Mouse (Mus musculus) ES-Bruce4 (cell line): ENCODE results near the gene Tsr1. TPM values are rescaled to one million over a fixed set of nuclear protein-coding genes. Genes with fewer than 3 reads are reported as not detected.

Experiments
- H3K27ac ChIP-seq: 2 replicates; pipeline ENCODE4 v1.5.1; 2012; ENCODE audit warnings: low read length, inconsistent platforms; ENCODE audit not compliant: insufficient read depth
- H3K27me3 ChIP-seq: 2 replicates; pipeline ENCODE4 v1.6.1; 2012; ENCODE audit warnings: mild to moderate bottlenecking, low read length, inconsistent platforms; ENCODE audit not compliant: control insufficient read depth, poor library complexity, insufficient read depth, severe bottlenecking
- H3K36me3 ChIP-seq: 2 replicates; pipeline ENCODE4 v1.6.1; 2012; ENCODE audit warnings: inconsistent platforms, mild to moderate bottlenecking, low read length, moderate library complexity; ENCODE audit not compliant: control insufficient read depth, poor library complexity, insufficient read depth, severe bottlenecking
- H3K4me1 ChIP-seq: one replicate; pipeline ENCODE4 v1.8.1; 2011; ENCODE audit warnings: low read length; ENCODE audit not compliant: control insufficient read depth, insufficient read depth
- H3K4me3 ChIP-seq: 2 replicates; pipeline ENCODE4 v1.5.1; 2011; ENCODE audit warnings: low read depth, mild to moderate bottlenecking, low read length
- H3K9ac ChIP-seq: 2 replicates; pipeline ENCODE4 v1.6.1; 2012; ENCODE audit warnings: low read depth, mild to moderate bottlenecking, inconsistent platforms; ENCODE audit not compliant: poor library complexity, severe bottlenecking
- H3K9me3 ChIP-seq: replicated peaks from 2 replicates; pipeline ENCODE4 v1.6.1; 2012; ENCODE audit warnings: mild to moderate bottlenecking, low read length, inconsistent platforms; ENCODE audit not compliant: control insufficient read depth, poor library complexity, insufficient read depth, severe bottlenecking
- CTCF ChIP-seq: IDR thresholded peaks from one replicate; pipeline ENCODE4 v1.8.1; 2011; ENCODE audit warnings: low read depth, low read length
- EP300 ChIP-seq: IDR thresholded peaks from 2 replicates; pipeline ENCODE4 v1.6.1; 2011; ENCODE audit warnings: low read depth, low read length; ENCODE audit not compliant: insufficient read depth
- POLR2A ChIP-seq: IDR thresholded peaks from one replicate; pipeline ENCODE4 v1.8.1; 2011; ENCODE audit warnings: low read length; ENCODE audit not compliant: insufficient read depth
- polyA plus RNA-seq: library from polyadenylated mRNA; stranded (reverse); fragments of >200 nt; gene quantifications from 2 replicates; pipeline ENCODE4 v1.2.4, GENCODE M21; 2011; ENCODE audit warnings: low read depth; ENCODE audit not compliant: missing spikeins, insufficient read depth, insufficient read length

Tsr1 gene
- polyA plus RNA-seq, 1 experiment: 105 TPM

- Histone ChIP-seq H3K4me3 (no peak overlapping the region), H3K27me3 (no peaks in the 10 kb centered on the region), H3K27ac (no peak overlapping the region), H3K36me3 (no peaks in the 10 kb centered on the region), H3K9me3 (no peaks in the 10 kb centered on the region), H3K4me1 (no peaks in the 10 kb centered on the region), H3K9ac (no peak overlapping the region)
- TF ChIP-seq EP300 (no peak), POLR2A (no peak), CTCF (no peak)
These were observed 32.6 kb upstream of the Tsr1 start for GRCm38 (mm10) chr11:74865252-74865651.

GRCm38 (mm10) chr11:74866640-74867039, 31.2 kb upstream of the Tsr1 start:
- Histone ChIP-seq H3K4me3 (no peak overlapping the region), H3K27ac (no peak overlapping the region), H3K9ac (no peak overlapping the region), H3K36me3 (no peaks in the 10 kb centered on the region), H3K27me3 (no peaks in the 10 kb centered on the region), H3K9me3 (no peaks in the 10 kb centered on the region), H3K4me1 (no peaks in the 10 kb centered on the region)
- TF ChIP-seq EP300: no peak
- TF ChIP-seq CTCF: no peak
- no peak for TF ChIP-seq POLR2A

GRCm38 (mm10) chr11:74867181-74867580, 30.7 kb upstream of the Tsr1 start:
- H3K36me3 ChIP-seq: no peaks in the 10 kb centered on the region
- H3K4me1 ChIP-seq: no peaks in the 10 kb centered on the region
- no peak overlapping the region for H3K4me3 ChIP-seq
- H3K27ac ChIP-seq: no peak overlapping the region
- H3K9ac ChIP-seq: no peak overlapping the region
- H3K27me3 ChIP-seq: no peaks in the 10 kb centered on the region
- TF ChIP-seq EP300 (no peak), CTCF (no peak), POLR2A (no peak)
- no peaks in the 10 kb centered on the region for H3K9me3 ChIP-seq

- Histone ChIP-seq H3K4me1 (no peaks in the 10 kb centered on the region), H3K9me3 (no peaks in the 10 kb centered on the region), H3K27me3 (no peaks in the 10 kb centered on the region), H3K4me3 (no peak overlapping the region), H3K36me3 (no peaks in the 10 kb centered on the region), H3K9ac (no peak overlapping the region), H3K27ac (no peak overlapping the region)
- TF ChIP-seq POLR2A: no peak
- no peak for TF ChIP-seq CTCF
- no peak for TF ChIP-seq EP300
These were observed 29.7 kb upstream of the Tsr1 start for GRCm38 (mm10) chr11:74868046-74868760.

- no peak for TF ChIP-seq CTCF
- no peak for TF ChIP-seq POLR2A
- no peak for TF ChIP-seq EP300
- Histone ChIP-seq H3K27me3 (no peaks in the 10 kb centered on the region), H3K9ac (no peak overlapping the region), H3K27ac (no peak overlapping the region), H3K4me1 (no peaks in the 10 kb centered on the region), H3K36me3 (no peaks in the 10 kb centered on the region), H3K9me3 (no peaks in the 10 kb centered on the region), H3K4me3 (no peak overlapping the region)
These were observed 28.3 kb upstream of the Tsr1 start for GRCm38 (mm10) chr11:74869603-74870002.

- TF ChIP-seq POLR2A (no peak), EP300 (no peak), CTCF (no peak)
- no peak overlapping the region for H3K9ac ChIP-seq
- no peak overlapping the region for H3K27ac ChIP-seq
- H3K4me3 ChIP-seq: no peak overlapping the region
- no peaks in the 10 kb centered on the region for H3K36me3 ChIP-seq
- no peaks in the 10 kb centered on the region for H3K27me3 ChIP-seq
- no peaks in the 10 kb centered on the region for H3K4me1 ChIP-seq
- no peaks in the 10 kb centered on the region for H3K9me3 ChIP-seq
These were observed 27.3 kb upstream of the Tsr1 start for GRCm38 (mm10) chr11:74870544-74870943.
